Mouse (Mus musculus): Measurements from ENCODE around the gene Myt1.
A peak's percentile ranks its signal among the peaks of the same experiment; 100 is the strongest.
"Not testable (repeated sequence)": the region's sequence is repeated elsewhere in the genome, so short reads cannot be mapped to it uniquely, and the experiment has no call there.

The Myt1 gene

GRCm38 (mm10) chr2:181787852-181788251, 24.7 kb downstream of the Myt1 start:
- DNase-seq: no peak

- DNase-seq: no peak
These were observed 26.3 kb downstream of the Myt1 start for GRCm38 (mm10) chr2:181789396-181789795.

- DNase-seq: not testable (repeated sequence)
These were observed 30.1 kb downstream of the Myt1 start for GRCm38 (mm10) chr2:181793186-181793585.

GRCm38 (mm10) chr2:181795641-181796130, 32.6 kb downstream of the Myt1 start:
- peak; percentile 36 for DNase-seq

GRCm38 (mm10) chr2:181797672-181798071, 34.5 kb downstream of the Myt1 start:
- peak; percentile 82 for DNase-seq

GRCm38 (mm10) chr2:181829032-181829650, 66.0 kb downstream of the Myt1 start:
- no peak for DNase-seq

GRCm38 (mm10) chr2:181832745-181833144, 69.6 kb downstream of the Myt1 start:
- DNase-seq: peak; percentile 39

GRCm38 (mm10) chr2:181837372-181838292, 74.5 kb downstream of the Myt1 start, which contains the start of gene Pcmtd2:
Gene Pcmtd2 (plus strand): TSS chr2:181837854.
- peak; percentile 93 for DNase-seq

GRCm38 (mm10) chr2:181838293-181838680, 75.2 kb downstream of the Myt1 start:
- DNase-seq: peak; percentile 28

- no peak for DNase-seq
These were observed 82.7 kb downstream of the Myt1 start for GRCm38 (mm10) chr2:181845709-181846394.

- peak; percentile 91 for DNase-seq
These were observed 100.8 kb downstream of the Myt1 start, which contains the start of gene Polr3k for GRCm38 (mm10) chr2:181863791-181864535. Gene Polr3k (plus strand): TSS chr2:181864337.

- no peak for DNase-seq
These were observed 101.4 kb downstream of the Myt1 start for GRCm38 (mm10) chr2:181864536-181864860.

- peak; percentile 78 for DNase-seq
These were observed 103.8 kb downstream of the Myt1 start for GRCm38 (mm10) chr2:181866931-181867330.

GRCm38 (mm10) chr2:181871039-181871438, 107.9 kb downstream of the Myt1 start:
- DNase-seq: no peak

Data from cerebellum, adult 8-10 months (tissue).